Mouse (Mus musculus) heart, embryonic 14.5 days (tissue): Measurements from ENCODE around the gene Ppp6r2. TPM values are rescaled to one million over a fixed set of nuclear protein-coding genes. Genes with fewer than 3 reads are reported as not detected.

Experiments
- ATAC-seq: fragments of 200-750 bp; cut with Nextera tagmentation; 2 replicates; pipeline ENCODE4 v1.8.0; 2017; ENCODE audit warnings: low read depth, moderate TSS enrichment; ENCODE audit not compliant: insufficient number of reproducible peaks, insufficient read depth, low FRiP score
- H3K27ac ChIP-seq, 2 experiments: fragments of 200-500 bp in 1 of 2; fragments of 300-500 bp in 1 of 2; sonication (generic) in 1 of 2; replicated peaks in 1 of 2; 2 replicates each; pipeline ENCODE4 v1.5.1; 2012 to 2014; ENCODE audit warnings: low read depth in 2 of 2, low read length in 2 of 2, control low read depth in 1 of 2, mild to moderate bottlenecking in 1 of 2, mixed read lengths in 1 of 2; ENCODE audit not compliant: control insufficient read depth in 1 of 2, insufficient read depth in 1 of 2
- H3K27me3 ChIP-seq: fragments of 300-500 bp; sonication (generic); 2 replicates; pipeline ENCODE4 v1.6.1; 2014; ENCODE audit warnings: mild to moderate bottlenecking, low read length, control low read depth; ENCODE audit not compliant: control insufficient read depth, insufficient read depth
- H3K36me3 ChIP-seq: fragments of 300-500 bp; sonication (generic); 2 replicates; pipeline ENCODE4 v1.6.1; 2014; ENCODE audit warnings: mild to moderate bottlenecking, control low read depth, low read length, mixed read lengths; ENCODE audit not compliant: control insufficient read depth, insufficient read depth
- H3K4me1 ChIP-seq, 2 experiments: fragments of 200-500 bp in 1 of 2; fragments of 300-500 bp in 1 of 2; sonication (generic) in 1 of 2; 2 replicates each; pipeline ENCODE4 v1.6.1; 2012 to 2014; ENCODE audit warnings: low read length in 2 of 2, control low read depth in 1 of 2, mixed read lengths in 1 of 2; ENCODE audit not compliant: control insufficient read depth in 2 of 2, insufficient read depth in 2 of 2
- H3K4me2 ChIP-seq: fragments of 300-500 bp; sonication (generic); 2 replicates; pipeline ENCODE4 v1.6.1; 2014; ENCODE audit warnings: mild to moderate bottlenecking, low read length
- H3K4me3 ChIP-seq, 2 experiments: fragments of 200-500 bp in 1 of 2; fragments of 300-500 bp in 1 of 2; sonication (generic) in 1 of 2; 2 replicates each; pipeline ENCODE4 v1.5.1; 2012 to 2014; ENCODE audit warnings: low read length in 2 of 2, mild to moderate bottlenecking in 2 of 2, control low read depth in 1 of 2, low read depth in 1 of 2, moderate library complexity in 1 of 2; ENCODE audit not compliant: control insufficient read depth in 1 of 2, insufficient read depth in 1 of 2
- H3K9ac ChIP-seq: fragments of 300-500 bp; sonication (generic); 2 replicates; pipeline ENCODE4 v1.6.1; 2014; ENCODE audit warnings: mild to moderate bottlenecking, low read length
- H3K9me3 ChIP-seq: fragments of 300-500 bp; sonication (generic); 2 replicates; pipeline ENCODE4 v1.6.1; 2016; ENCODE audit warnings: low read length, control low read depth; ENCODE audit not compliant: control insufficient read depth
- WGBS: fragments of 180-500 bp; shearing (Covaris S2); extraction: QIAGEN DNeasy Blood & Tissue Kit; methylation state at CpG from one replicate; pipeline ENCODE4 v1.1.7; 2014; 5-methylcytosine and 5-hydroxymethylcytosine counted together
- polyA plus RNA-seq: library from polyadenylated mRNA; unstranded; fragments of >200 nt; fragmentation: Nextera tagmentation; extraction: Ambion mirVana; gene quantifications from 2 replicates; pipeline ENCODE4 v1.2.1, GENCODE M21; 2014

Gene Ppp6r2
- polyA plus RNA-seq, 1 experiment from 2014 or later, result 22.9 TPM

DNA sequence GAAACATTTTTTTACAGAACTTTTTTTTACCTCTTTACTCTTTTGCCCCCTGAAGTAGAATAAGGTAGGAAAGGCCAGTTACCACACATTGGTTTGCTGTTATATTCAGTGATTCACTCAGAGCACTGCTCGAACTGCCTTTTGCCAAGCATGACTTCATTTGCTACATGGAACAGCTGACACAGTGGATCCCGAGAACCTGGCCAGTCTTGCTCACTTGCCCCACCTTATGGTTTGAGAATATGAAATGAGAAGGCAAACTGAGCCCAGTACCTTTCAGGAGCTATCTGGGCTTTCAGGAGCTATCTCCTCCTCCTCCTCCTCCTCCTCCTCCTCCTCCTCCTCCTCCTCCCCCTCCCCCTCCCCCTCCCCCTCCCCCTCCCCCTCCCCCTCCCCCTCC, 22.2 kb downstream of the Ppp6r2 start:
- no peak for ATAC-seq
- no peaks in the 10 kb centered on the region for H3K4me1 ChIP-seq
- no peaks in the 10 kb centered on the region for H3K27me3 ChIP-seq
- H3K27ac ChIP-seq, result no peak overlapping the region
- H3K4me3 ChIP-seq, result no peak overlapping the region
- no peak overlapping the region for H3K4me2 ChIP-seq
- no peak overlapping the region for H3K9ac ChIP-seq
- WGBS, result 25% methylated on average over 2 of the region's 2 CpGs
- no peaks in the 10 kb centered on the region for H3K9me3 ChIP-seq
- H3K36me3 ChIP-seq, result peaks cover 9% of the 10 kb centered on the region; the same call in 1 of the 2 replicates

DNA sequence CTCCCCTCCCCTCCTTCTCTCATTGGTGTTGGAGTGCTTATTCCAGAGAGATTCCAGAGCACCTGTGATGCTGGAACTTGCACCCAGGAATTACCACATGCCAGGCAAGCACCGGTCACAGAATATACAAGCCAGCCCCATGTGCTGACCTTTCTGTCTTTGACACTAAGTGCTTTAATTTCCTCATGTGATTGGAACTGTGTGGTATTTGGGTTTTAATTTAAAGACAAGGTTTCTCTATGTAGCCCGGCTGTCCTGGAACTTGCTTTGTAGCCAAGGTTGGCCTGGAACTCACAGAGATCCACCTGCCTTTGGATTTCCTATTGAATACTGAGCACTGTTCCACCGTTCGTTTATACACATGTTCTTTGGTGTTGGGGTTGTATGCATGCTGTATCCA, 22.7 kb downstream of the Ppp6r2 start:
- Histone ChIP-seq H3K4me3 (no peak overlapping the region), H3K27ac (no peak overlapping the region), H3K4me2 (no peak overlapping the region), H3K27me3 (no peaks in the 10 kb centered on the region), H3K9me3 (no peaks in the 10 kb centered on the region), H3K36me3 (peaks cover 9% of the 10 kb centered on the region; the same call in 1 of the 2 replicates), H3K4me1 (peaks cover 0 to 2% of the 10 kb centered on the region in 2 experiments; a peak in 1 of 4 replicates), H3K9ac (no peak overlapping the region)
- 82% methylated on average over 4 of the region's 4 CpGs for WGBS
- no peak for ATAC-seq

- peak overlapping the region; percentile 25; the same call in 1 of the 2 replicates for H3K9ac ChIP-seq
- WGBS, result 54% methylated on average over 3 of the region's 3 CpGs
- H3K36me3 ChIP-seq, result peaks cover 25% of the 10 kb centered on the region
- no peak for ATAC-seq
- no peak overlapping the region for H3K4me3 ChIP-seq
- no peaks in the 10 kb centered on the region for H3K27me3 ChIP-seq
- no peak overlapping the region for H3K4me2 ChIP-seq
- no peaks in the 10 kb centered on the region for H3K9me3 ChIP-seq
- H3K4me1 ChIP-seq, result peaks cover 4 to 5% of the 10 kb centered on the region in 2 experiments; a peak in 2 of 4 replicates
- peak overlapping the region; percentile 65 to 80 for H3K27ac ChIP-seq
These were observed 28.5 kb downstream of the Ppp6r2 start for GRCm38 (mm10) chr15:89239751-89240392.

- no peak for ATAC-seq
- WGBS, result 65% methylated on average over 2 of the region's 2 CpGs
- Histone ChIP-seq H3K4me2 (no peak overlapping the region), H3K27me3 (no peaks in the 10 kb centered on the region), H3K36me3 (peaks cover 28% of the 10 kb centered on the region), H3K27ac (no peak overlapping the region), H3K9ac (no peak overlapping the region), H3K9me3 (no peaks in the 10 kb centered on the region), H3K4me1 (peaks cover 4 to 5% of the 10 kb centered on the region in 2 experiments; a peak in 2 of 4 replicates), H3K4me3 (no peak overlapping the region)
These were observed 29.7 kb downstream of the Ppp6r2 start for GRCm38 (mm10) chr15:89241025-89241424.

GRCm38 (mm10) chr15:89249063-89249462, 37.7 kb downstream of the Ppp6r2 start:
- ATAC-seq, result no peak
- H3K9ac ChIP-seq, result no peak overlapping the region
- no peak overlapping the region for H3K4me3 ChIP-seq
- H3K27ac ChIP-seq, result no peak overlapping the region
- H3K9me3 ChIP-seq, result no peaks in the 10 kb centered on the region
- no peak overlapping the region for H3K4me2 ChIP-seq
- WGBS, result 80% methylated on average over 6 of the region's 6 CpGs
- no peaks in the 10 kb centered on the region for H3K4me1 ChIP-seq
- no peaks in the 10 kb centered on the region for H3K27me3 ChIP-seq
- H3K36me3 ChIP-seq, result peaks cover 29% of the 10 kb centered on the region

DNA sequence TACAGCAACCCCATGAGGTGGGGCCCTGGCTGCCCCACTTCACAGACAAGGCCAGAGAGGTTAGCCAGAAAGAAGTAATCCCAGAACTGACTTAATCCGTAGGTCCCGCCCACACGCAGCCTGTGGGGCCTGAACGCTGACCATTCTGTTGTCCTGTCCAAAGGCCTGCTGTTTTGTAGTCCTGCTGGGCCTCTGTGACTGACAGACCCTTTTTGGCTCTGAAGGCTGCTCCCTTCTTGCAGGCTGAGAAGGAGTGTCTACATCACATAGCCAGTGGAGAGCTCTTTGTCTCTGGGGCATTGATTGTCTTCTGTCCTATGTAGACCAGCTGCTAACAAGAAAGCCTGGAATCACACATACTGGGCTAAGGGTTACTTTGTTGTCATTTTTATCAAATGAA, 44.0 kb downstream of the Ppp6r2 start:
- 90% methylated on average over 4 of the region's 4 CpGs for WGBS

GRCm38 (mm10) chr15:89258997-89259396, 47.6 kb downstream of the Ppp6r2 start:
- Histone ChIP-seq H3K4me1 (no peaks in the 10 kb centered on the region; a peak in 1 of 4 replicates), H3K27me3 (no peaks in the 10 kb centered on the region), H3K9ac (no peak overlapping the region), H3K9me3 (no peaks in the 10 kb centered on the region), H3K4me3 (no peak overlapping the region), H3K4me2 (no peak overlapping the region), H3K27ac (no peak overlapping the region), H3K36me3 (peaks cover 69% of the 10 kb centered on the region)
- ATAC-seq, result no peak
- WGBS, result 88% methylated on average over 5 of the region's 5 CpGs

More for the DNA sequence above, 44.0 kb downstream of the Ppp6r2 start:
- H3K4me3 ChIP-seq, result no peak overlapping the region
- ATAC-seq, result no peak
- H3K9ac ChIP-seq, result no peak overlapping the region
- H3K9me3 ChIP-seq, result no peaks in the 10 kb centered on the region
- H3K4me2 ChIP-seq, result no peak overlapping the region
- no peaks in the 10 kb centered on the region; a peak in 1 of 4 replicates for H3K4me1 ChIP-seq
- H3K27me3 ChIP-seq, result no peaks in the 10 kb centered on the region
- H3K27ac ChIP-seq, result no peak overlapping the region
- peaks cover 54% of the 10 kb centered on the region for H3K36me3 ChIP-seq

GRCm38 (mm10) chr15:89264485-89264884, 53.1 kb downstream of the Ppp6r2 start:
- Histone ChIP-seq H3K4me2 (no peak overlapping the region), H3K36me3 (peaks cover 63% of the 10 kb centered on the region), H3K4me3 (no peak overlapping the region), H3K9me3 (no peaks in the 10 kb centered on the region), H3K9ac (no peak overlapping the region), H3K27me3 (no peaks in the 10 kb centered on the region), H3K4me1 (no peaks in the 10 kb centered on the region), H3K27ac (no peak overlapping the region)
- 59% methylated on average over 5 of the region's 5 CpGs for WGBS
- no peak for ATAC-seq
